Mouse (Mus musculus): ENCODE measurements around the gene Agpat4.

Agpat4 gene

DNA sequence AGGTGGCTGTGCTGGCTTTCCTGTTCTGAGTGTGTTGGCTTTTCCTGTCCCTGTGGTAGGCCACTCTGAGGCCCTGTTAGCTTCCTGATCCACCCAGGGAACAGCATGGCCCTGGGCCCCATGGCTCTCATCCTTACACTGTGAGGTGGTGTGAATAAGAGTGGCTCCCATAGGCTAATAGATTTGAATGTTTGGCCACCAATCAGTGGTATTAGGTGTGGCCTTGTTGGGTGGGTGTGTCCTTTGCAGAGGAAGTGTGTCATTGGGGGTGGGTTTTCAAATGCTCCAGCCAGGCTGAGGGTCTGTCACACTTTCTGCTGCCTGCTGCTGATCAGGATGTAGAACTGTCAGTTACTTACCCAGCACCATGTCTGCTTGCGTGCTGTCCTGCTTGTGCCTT, 82.6 kb downstream of the Agpat4 start:
- DNase-seq = no peak

- peak; percentile 64 for DNase-seq
Measured at GRCm38 (mm10) chr17:12203414-12203897, 85.0 kb downstream of the Agpat4 start.

DNA sequence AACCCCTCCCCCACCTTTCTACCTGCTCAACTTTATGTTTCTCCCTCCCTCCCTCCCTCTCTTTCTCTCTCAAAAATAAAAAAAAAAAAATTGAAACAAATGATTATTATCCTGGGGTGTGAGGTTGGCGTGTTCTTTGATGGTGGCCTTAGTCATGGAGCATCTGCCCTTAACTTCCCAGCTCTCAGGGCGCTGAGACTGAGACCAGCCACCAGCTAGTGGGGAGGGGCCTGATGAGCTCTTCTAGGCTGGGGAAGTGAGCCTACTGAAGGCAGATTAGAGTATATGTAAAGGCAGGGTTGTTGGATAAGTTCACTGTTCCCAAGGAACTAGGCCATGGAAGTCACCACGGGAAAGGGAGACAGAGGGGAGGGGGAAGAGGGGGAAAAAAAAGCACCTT, 85.7 kb downstream of the Agpat4 start:
- no peak for DNase-seq

DNA sequence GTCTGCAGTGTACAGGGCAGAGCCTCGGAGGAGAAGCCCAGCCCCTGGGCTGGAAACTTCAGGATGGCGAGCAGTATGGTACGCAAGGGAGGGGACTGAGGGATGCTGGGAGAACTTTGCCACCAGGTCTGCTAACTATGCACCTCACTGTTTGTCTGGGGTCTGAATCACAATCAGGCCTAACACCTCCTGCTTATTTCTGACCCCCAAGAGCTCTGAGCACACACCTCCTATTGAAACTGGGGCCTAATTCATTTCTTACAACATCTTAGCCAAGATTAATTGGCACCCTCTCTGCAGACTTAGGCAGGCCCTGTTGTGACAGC, 86.1 kb downstream of the Agpat4 start:
- DNase-seq = no peak

DNA sequence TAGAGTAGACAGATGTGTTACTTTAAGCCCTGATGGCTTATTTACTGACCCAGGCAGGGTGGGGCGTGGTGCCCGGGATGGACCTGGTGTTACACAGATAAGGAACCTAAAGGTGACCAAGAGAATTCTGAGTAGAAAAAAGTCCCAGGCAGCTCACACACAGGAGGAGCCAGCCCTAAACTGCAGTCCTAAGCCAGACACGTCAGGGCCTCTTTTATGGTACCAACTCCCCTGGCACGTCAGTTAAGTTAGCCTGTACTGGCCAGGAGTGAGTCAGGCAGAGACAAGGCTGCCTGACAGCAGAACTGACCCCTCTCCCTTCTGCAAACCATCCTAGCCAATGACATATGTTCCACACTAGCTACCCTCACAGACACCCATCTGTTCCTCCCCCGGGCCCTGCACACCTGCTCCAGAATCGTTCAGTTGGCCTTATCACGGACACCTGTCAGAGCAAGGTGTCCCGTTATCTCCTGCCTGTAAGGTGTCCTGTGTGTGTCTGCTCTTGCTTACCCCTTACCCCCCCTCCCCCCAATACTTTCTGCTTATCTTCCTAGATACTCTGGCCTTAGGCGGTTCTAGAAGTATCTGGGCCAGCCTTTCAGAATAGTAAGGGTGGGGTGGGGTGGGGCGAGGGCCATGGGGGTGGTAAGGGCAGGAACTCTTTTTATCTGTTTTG, 86.7 kb downstream of the Agpat4 start:
- no peak for DNase-seq

GRCm38 (mm10) chr17:12205694-12206075, 87.2 kb downstream of the Agpat4 start:
- DNase-seq = no peak

- DNase-seq = no peak
Measured at GRCm38 (mm10) chr17:12206248-12206647, 87.7 kb downstream of the Agpat4 start.

GRCm38 (mm10) chr17:12207022-12207548, 88.6 kb downstream of the Agpat4 start:
- no peak for DNase-seq

GRCm38 (mm10) chr17:12209481-12209880, 91.0 kb downstream of the Agpat4 start:
- DNase-seq = no peak

- peak; percentile 76 for DNase-seq
Measured at GRCm38 (mm10) chr17:12210544-12211132, 92.1 kb downstream of the Agpat4 start.

DNA sequence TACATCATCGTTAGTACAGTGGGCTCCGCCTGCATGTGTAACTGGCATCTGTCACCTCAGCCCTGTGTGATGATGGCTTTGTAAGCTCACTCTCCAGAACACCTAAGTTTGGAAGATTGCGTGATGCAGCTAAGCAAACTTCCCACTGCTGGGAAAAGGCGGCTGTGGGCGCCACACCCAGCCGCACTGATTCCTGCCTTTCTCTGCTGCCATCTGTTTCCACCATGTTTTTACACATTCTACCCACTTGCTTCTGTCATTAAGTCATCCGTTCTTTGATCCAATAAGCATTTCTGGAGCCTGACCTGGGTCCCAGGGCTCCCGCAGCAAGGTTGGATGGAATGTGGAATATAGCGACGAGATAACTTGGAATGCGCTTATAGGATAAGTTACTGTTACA, 93.4 kb downstream of the Agpat4 start:
- no peak for DNase-seq

- no peak for DNase-seq
Measured at GRCm38 (mm10) chr17:12212341-12212740, 93.8 kb downstream of the Agpat4 start.

- no peak for DNase-seq
Measured at GRCm38 (mm10) chr17:12213430-12213829, 94.9 kb downstream of the Agpat4 start.

DNA sequence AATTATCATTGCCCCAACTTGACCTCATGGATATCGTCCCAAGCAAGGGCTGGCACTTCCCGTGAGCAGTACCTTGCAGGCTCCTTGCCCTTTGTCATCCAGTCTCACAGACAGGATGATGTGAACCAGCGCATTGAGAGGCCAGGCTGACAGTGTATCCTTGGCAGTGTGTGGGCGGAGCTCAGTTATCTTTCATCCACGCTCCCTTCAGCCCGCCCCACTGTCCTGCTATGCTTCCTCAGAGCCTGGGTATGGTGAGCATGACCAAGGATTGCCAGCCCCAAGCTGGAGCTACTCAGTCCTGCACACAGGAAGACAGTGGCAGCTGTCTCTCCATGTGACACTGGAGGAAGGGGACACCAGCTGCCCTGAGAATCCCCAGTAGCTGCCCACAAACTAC, 97.7 kb downstream of the Agpat4 start:
- no peak for DNase-seq

GRCm38 (mm10) chr17:12221926-12222325, 103.4 kb downstream of the Agpat4 start:
- peak; percentile 53 for DNase-seq

DNA sequence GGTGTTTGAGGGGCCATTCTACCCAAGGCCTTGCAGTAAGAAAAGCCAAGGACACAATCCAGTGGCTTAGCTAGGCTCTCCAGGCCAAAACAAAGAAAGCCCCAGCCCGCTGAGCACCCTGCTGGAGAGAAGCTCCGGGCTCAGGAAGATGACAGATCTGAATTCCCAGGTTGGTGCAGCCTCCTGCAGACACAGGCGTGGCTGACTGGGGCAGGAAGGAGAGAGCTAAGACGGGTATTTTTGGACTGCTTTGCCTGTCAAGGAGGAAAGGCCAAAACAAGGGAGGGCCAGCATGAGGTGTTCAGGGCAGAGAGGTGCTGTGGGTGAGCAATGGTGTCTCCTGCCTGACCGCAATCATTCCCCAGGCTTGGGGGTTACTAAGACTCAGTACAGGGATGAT, 105.2 kb downstream of the Agpat4 start:
- no peak for DNase-seq

DNA sequence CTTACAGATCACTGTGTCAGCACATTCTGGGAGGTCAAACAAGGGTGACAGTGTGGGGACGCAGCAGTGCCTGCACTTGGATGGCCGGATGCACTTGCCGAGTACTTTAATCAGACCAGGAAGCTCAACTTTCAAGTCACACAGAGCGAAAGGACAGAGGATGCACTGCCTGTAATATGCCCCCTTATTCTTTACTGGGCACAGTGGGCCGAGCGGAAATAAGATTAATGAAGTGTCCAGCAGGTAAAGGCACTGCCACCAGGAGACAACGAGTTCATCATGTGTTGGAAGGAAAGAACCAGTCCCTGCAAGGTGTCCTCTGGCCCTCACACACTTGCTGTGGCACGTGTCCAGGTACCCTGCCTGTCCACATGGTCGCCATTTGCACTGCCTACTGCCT, 105.6 kb downstream of the Agpat4 start:
- peak; percentile 86 for DNase-seq

DNA sequence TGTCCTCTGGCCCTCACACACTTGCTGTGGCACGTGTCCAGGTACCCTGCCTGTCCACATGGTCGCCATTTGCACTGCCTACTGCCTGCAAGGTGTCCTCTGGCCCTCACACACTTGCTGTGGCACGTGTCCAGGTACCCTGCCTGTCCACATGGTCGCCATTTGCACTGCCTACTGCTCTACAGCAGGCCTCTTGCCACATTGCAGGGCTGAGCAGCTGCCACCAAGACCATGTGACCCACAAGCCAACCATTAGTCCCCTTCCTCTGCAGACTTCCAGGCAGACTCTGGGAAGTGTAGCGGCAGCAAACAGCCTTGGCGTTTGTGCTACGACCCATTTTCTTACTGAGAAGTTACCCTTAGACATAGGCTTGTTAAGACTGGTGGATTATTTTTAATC, 106.0 kb downstream of the Agpat4 start:
- DNase-seq = peak; percentile 93

- no peak for DNase-seq
Measured at GRCm38 (mm10) chr17:12225227-12225626, 106.7 kb downstream of the Agpat4 start.

GRCm38 (mm10) chr17:12226551-12226950, 108.0 kb downstream of the Agpat4 start:
- no peak for DNase-seq

- peak; percentile 64 for DNase-seq
Measured at GRCm38 (mm10) chr17:12228001-12228400, 109.5 kb downstream of the Agpat4 start.

GRCm38 (mm10) chr17:12228471-12228870, 110.0 kb downstream of the Agpat4 start:
- DNase-seq = peak; percentile 74

GRCm38 (mm10) chr17:12229756-12230155, 111.3 kb downstream of the Agpat4 start:
- no peak for DNase-seq

- DNase-seq = no peak
Measured at GRCm38 (mm10) chr17:12230167-12230566, 111.7 kb downstream of the Agpat4 start.

GRCm38 (mm10) chr17:12231087-12231486, 112.6 kb downstream of the Agpat4 start:
- DNase-seq = no peak

Data from cerebellum, adult 9-11 months (tissue).